Mouse (Mus musculus): ENCODE data around the gene Pex10.
A peak's percentile ranks its signal among the peaks of the same experiment; 100 is the strongest.
"Not testable (repeated sequence)": the region's sequence is repeated elsewhere in the genome, so short reads cannot be mapped to it uniquely, and the experiment has no call there.

Pex10 gene

DNA sequence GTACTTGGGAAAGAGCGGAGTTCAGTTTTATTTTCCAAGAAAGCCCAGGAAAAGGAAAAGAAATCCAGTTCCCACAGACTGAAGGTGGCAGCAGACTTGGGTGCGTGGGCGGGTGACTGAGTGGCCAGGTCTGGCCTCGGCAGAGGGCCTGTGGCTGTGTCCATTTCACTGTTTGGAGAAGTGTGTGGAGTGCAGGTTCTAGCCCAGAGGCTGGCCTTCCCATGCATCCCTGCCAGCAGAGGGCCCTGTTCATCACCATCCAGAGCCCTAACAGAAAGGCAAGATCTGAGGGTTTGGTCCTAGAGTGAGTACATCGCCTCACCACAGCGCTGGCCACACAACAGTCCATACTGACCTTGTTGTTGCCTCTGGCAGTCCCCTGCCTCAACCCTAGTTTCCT is 2.4 kb downstream of the Pex10 start:
- H3K9me3 ChIP-seq (ENCODE audit: low read length): no peaks in the 10 kb centered on the region
- H3K27me3 ChIP-seq (ENCODE audit: insufficient read depth, low read length): no peaks in the 10 kb centered on the region
- peaks cover 73% of the 10 kb centered on the region for H3K4me1 ChIP-seq (replicated peaks; ENCODE audit: low read depth, low read length)
- 0 out of 2 replicates have a peak overlapping the region, but pooled peaks have one; percentile 3 for H3K4me3 ChIP-seq (replicated peaks; ENCODE audit: low read length)
- peaks cover 66% of the 10 kb centered on the region for H3K36me3 ChIP-seq (ENCODE audit: insufficient read depth, low read length)
- TF ChIP-seq POU5F1 (IDR thresholded peaks at IDR 0.05; ENCODE audit: borderline replicate concordance, low read length): no peak
- TF ChIP-seq CTCF (conservative IDR thresholded peaks at IDR 0.05; ENCODE audit: low read length): no peak
- no peak for TF ChIP-seq NANOG (IDR thresholded peaks at IDR 0.05; ENCODE audit: borderline replicate concordance, low read length)

- H3K4me3 ChIP-seq (replicated peaks; ENCODE audit: low read length): no peak overlapping the region
- H3K9me3 ChIP-seq (ENCODE audit: low read length): no peaks in the 10 kb centered on the region
- H3K4me1 ChIP-seq (replicated peaks; ENCODE audit: low read depth, low read length): peaks cover 73% of the 10 kb centered on the region
- no peaks in the 10 kb centered on the region for H3K27me3 ChIP-seq (ENCODE audit: insufficient read depth, low read length)
- TF ChIP-seq POU5F1 (IDR thresholded peaks at IDR 0.05; ENCODE audit: borderline replicate concordance, low read length) (no peak), NANOG (IDR thresholded peaks at IDR 0.05; ENCODE audit: borderline replicate concordance, low read length) (no peak)
- peaks cover 76% of the 10 kb centered on the region for H3K36me3 ChIP-seq (ENCODE audit: insufficient read depth, low read length)
Observed at GRCm38 (mm10) chr4:155070199-155070598, 3.4 kb downstream of the Pex10 start.

GRCm38 (mm10) chr4:155070921-155071320 is 4.1 kb downstream of the Pex10 start:
- TF ChIP-seq CTCF (conservative IDR thresholded peaks at IDR 0.05; ENCODE audit: low read length) (no peak), POU5F1 (IDR thresholded peaks at IDR 0.05; ENCODE audit: borderline replicate concordance, low read length) (no peak), NANOG (IDR thresholded peaks at IDR 0.05; ENCODE audit: borderline replicate concordance, low read length) (no peak)
- Histone ChIP-seq H3K27me3 (ENCODE audit: insufficient read depth, low read length) (no peaks in the 10 kb centered on the region), H3K4me3 (replicated peaks; ENCODE audit: low read length) (no peak overlapping the region), H3K9me3 (ENCODE audit: low read length) (no peaks in the 10 kb centered on the region), H3K36me3 (ENCODE audit: insufficient read depth, low read length) (peaks cover 83% of the 10 kb centered on the region), H3K4me1 (replicated peaks; ENCODE audit: low read depth, low read length) (peaks cover 75% of the 10 kb centered on the region)

DNA sequence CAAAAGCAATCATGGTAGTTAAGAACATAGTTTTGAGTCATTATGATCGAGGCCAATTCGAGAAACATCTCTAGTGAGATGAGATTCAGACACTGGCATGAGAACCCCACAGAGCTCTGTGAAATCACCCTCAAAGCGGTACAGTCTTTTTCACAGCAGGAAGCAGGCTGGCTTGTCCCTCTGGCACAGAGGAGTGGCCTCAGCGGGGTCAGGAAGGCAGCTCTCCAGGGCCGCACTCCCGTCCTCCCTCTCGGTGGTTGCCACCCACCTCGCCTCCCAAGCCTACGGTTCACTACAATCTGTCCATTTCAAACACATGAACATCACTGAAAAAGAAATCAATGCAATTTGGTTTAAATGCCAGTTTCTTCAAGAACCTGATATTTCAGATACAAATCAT is 7.6 kb downstream of the Pex10 start:
- no peaks in the 10 kb centered on the region for H3K27me3 ChIP-seq (ENCODE audit: insufficient read depth, low read length)
- H3K4me3 ChIP-seq (replicated peaks; ENCODE audit: low read length): no peak overlapping the region
- H3K36me3 ChIP-seq (ENCODE audit: insufficient read depth, low read length): peaks cover 98% of the 10 kb centered on the region
- peaks cover 67% of the 10 kb centered on the region for H3K4me1 ChIP-seq (replicated peaks; ENCODE audit: low read depth, low read length)
- no peak for TF ChIP-seq CTCF (conservative IDR thresholded peaks at IDR 0.05; ENCODE audit: low read length)
- no peak for TF ChIP-seq NANOG (IDR thresholded peaks at IDR 0.05; ENCODE audit: borderline replicate concordance, low read length)
- TF ChIP-seq POU5F1 (IDR thresholded peaks at IDR 0.05; ENCODE audit: borderline replicate concordance, low read length): no peak
- H3K9me3 ChIP-seq (ENCODE audit: low read length): no peaks in the 10 kb centered on the region

DNA sequence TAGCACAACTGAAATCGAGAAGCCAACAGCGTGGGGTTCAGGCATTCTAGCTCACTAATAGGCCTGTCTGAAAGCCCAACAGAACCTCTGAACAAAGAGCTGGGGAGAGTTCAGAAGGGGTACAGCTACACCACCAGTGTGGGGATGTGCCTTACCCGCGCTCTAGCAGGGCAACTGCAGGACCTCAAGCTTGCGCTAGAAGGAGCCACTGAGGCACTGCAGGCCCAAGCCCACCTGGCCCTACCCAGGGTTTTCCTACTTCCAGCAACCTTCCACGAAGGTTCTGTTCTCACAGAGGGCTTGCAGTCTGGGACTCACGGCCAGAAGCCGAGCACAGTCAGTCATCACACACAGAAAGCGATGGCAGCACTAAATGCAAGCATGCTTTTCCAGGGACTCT is 8.3 kb downstream of the Pex10 start:
- TF ChIP-seq CTCF (conservative IDR thresholded peaks at IDR 0.05; ENCODE audit: low read length) (peak; percentile 99), POU5F1 (IDR thresholded peaks at IDR 0.05; ENCODE audit: borderline replicate concordance, low read length) (no peak)
- Histone ChIP-seq H3K27me3 (ENCODE audit: insufficient read depth, low read length) (no peaks in the 10 kb centered on the region), H3K9me3 (ENCODE audit: low read length) (no peaks in the 10 kb centered on the region), H3K36me3 (ENCODE audit: insufficient read depth, low read length) (peaks cover 98% of the 10 kb centered on the region), H3K4me3 (replicated peaks; ENCODE audit: low read length) (no peak overlapping the region), H3K4me1 (replicated peaks; ENCODE audit: low read depth, low read length) (peaks cover 67% of the 10 kb centered on the region)

DNA sequence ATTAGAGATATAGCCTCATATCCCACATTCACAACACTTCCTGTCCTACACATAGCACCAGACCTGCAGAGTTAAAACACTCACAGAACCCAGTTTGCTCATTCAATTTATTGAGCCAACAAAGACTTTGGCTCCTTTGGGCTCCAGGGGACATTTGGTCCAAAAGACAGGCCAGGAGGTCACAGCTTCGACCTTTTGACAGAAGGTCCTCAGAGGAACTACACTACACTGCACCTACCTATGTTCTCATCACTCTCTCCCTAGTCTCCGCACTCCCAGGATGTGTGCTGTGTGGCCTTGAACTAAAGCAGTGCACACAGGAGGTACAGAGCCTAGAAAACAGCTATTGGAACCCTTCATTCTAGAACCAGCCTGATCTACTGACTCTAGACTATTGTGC is 9.0 kb downstream of the Pex10 start:
- TF ChIP-seq NANOG (IDR thresholded peaks at IDR 0.05; ENCODE audit: borderline replicate concordance, low read length): no peak
- TF ChIP-seq CTCF (conservative IDR thresholded peaks at IDR 0.05; ENCODE audit: low read length): no peak
- no peak for TF ChIP-seq POU5F1 (IDR thresholded peaks at IDR 0.05; ENCODE audit: borderline replicate concordance, low read length)
- no peaks in the 10 kb centered on the region for H3K9me3 ChIP-seq (ENCODE audit: low read length)
- peaks cover 98% of the 10 kb centered on the region for H3K36me3 ChIP-seq (ENCODE audit: insufficient read depth, low read length)
- peaks cover 66% of the 10 kb centered on the region for H3K4me1 ChIP-seq (replicated peaks; ENCODE audit: low read depth, low read length)
- no peaks in the 10 kb centered on the region for H3K27me3 ChIP-seq (ENCODE audit: insufficient read depth, low read length)
- no peak overlapping the region for H3K4me3 ChIP-seq (replicated peaks; ENCODE audit: low read length)

DNA sequence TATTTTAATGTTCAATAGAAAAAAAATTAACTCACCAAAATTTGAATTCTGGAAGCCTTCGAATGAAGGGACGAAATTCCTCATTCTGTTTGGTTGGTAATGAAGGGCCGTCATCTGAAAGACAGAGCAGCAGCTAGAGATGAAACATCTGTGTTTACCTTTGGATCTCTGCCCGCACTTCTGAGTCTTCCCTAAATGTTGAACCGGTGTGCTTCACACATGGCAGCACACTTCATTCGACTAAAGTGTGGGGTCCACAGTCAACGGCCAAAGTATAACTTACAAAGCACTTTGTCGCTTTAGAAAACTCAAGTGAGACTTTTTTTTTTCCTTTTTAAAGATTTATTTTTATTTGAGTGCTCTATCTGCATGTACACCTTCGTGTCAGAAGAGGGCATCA is 9.9 kb downstream of the Pex10 start:
- no peak overlapping the region for H3K4me3 ChIP-seq (replicated peaks; ENCODE audit: low read length)
- no peaks in the 10 kb centered on the region for H3K27me3 ChIP-seq (ENCODE audit: insufficient read depth, low read length)
- H3K9me3 ChIP-seq (ENCODE audit: low read length): no peaks in the 10 kb centered on the region
- TF ChIP-seq NANOG (IDR thresholded peaks at IDR 0.05; ENCODE audit: borderline replicate concordance, low read length) (no peak), CTCF (conservative IDR thresholded peaks at IDR 0.05; ENCODE audit: low read length) (no peak), POU5F1 (IDR thresholded peaks at IDR 0.05; ENCODE audit: borderline replicate concordance, low read length) (no peak)
- H3K4me1 ChIP-seq (replicated peaks; ENCODE audit: low read depth, low read length): peaks cover 65% of the 10 kb centered on the region
- peaks cover 97% of the 10 kb centered on the region for H3K36me3 ChIP-seq (ENCODE audit: insufficient read depth, low read length)

- H3K4me3 ChIP-seq (replicated peaks; ENCODE audit: low read length); H3K9me3 ChIP-seq (ENCODE audit: low read length); H3K27me3 ChIP-seq (ENCODE audit: insufficient read depth, low read length): not testable (repeated sequence)
- Histone ChIP-seq H3K36me3 (ENCODE audit: insufficient read depth, low read length) (peaks cover 97% of the 10 kb centered on the region), H3K4me1 (replicated peaks; ENCODE audit: low read depth, low read length) (peaks cover 71% of the 10 kb centered on the region)
Observed at GRCm38 (mm10) chr4:155078808-155079207, 12.0 kb downstream of the Pex10 start.

DNA sequence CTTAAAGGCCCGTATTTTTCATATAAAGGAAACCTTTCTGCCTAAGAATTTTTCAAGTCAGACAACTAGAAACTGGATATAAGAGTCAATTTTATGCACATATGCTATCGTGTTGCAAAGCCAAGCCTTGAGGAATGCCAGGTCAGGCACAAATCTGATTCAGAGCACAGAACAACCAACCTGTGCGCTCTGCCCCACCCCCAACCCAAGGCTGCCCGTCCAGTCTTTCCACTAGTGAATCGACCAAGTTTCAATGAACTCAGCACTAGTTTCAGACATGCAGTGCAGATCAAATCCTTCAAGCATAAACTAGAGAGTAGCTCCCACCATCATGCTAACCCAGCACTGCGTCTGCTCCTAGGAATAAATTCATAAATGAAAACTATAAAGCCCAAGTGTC is 12.8 kb downstream of the Pex10 start:
- Histone ChIP-seq H3K4me1 (replicated peaks; ENCODE audit: low read depth, low read length) (peaks cover 77% of the 10 kb centered on the region), H3K36me3 (ENCODE audit: insufficient read depth, low read length) (peaks cover 97% of the 10 kb centered on the region), H3K4me3 (replicated peaks; ENCODE audit: low read length) (no peak overlapping the region), H3K27me3 (ENCODE audit: insufficient read depth, low read length) (no peaks in the 10 kb centered on the region), H3K9me3 (ENCODE audit: low read length) (no peaks in the 10 kb centered on the region)
- no peak for TF ChIP-seq NANOG (IDR thresholded peaks at IDR 0.05; ENCODE audit: borderline replicate concordance, low read length)
- TF ChIP-seq CTCF (conservative IDR thresholded peaks at IDR 0.05; ENCODE audit: low read length): no peak
- no peak for TF ChIP-seq POU5F1 (IDR thresholded peaks at IDR 0.05; ENCODE audit: borderline replicate concordance, low read length)

Data from E14TG2a.4 (cell line).